Mouse (Mus musculus) thymus, adult 18-20 months (tissue): ENCODE measurements around the gene Ing3.

Experiments used
- DNase-seq, 2 experiments: peaks; one replicate each; pipeline ENCODE4 v3.0.0; 2022; ENCODE audit warnings: mixed read lengths in 2 of 2

The Ing3 gene

DNA sequence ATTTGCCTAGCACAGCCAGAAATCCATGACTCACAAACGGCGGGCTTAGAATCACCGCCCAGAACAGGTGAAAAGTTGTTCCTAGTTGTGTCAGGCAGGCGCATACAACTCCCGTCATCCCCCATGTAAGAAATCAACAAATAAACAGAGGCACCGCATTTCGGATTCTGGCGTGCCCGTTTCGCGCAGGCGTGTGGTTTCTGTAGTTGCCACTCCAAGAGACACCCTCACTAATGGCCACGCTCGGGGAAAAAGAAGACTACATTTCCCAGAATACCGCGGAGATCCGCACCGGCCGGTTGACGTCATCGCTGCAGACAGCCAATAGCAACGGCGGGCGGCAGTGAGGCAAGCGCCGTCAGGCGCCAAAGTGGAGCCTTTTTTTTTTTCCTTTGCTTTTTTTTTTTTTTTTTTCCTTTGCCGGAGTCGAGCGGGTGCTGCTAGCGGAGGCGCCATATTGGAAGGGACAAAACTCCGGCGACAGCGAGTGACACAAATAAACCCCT lies at the start of gene Ing3:
Gene Ing3, plus strand, starts transcription at position 346 of the 506 bp plus-strand sequence.
- peak; percentile 97 to 99 for DNase-seq

- DNase-seq: no peak
Measured at GRCm38 (mm10) chr6:21909720-21910119, 39.7 kb upstream of the Ing3 start.

DNA sequence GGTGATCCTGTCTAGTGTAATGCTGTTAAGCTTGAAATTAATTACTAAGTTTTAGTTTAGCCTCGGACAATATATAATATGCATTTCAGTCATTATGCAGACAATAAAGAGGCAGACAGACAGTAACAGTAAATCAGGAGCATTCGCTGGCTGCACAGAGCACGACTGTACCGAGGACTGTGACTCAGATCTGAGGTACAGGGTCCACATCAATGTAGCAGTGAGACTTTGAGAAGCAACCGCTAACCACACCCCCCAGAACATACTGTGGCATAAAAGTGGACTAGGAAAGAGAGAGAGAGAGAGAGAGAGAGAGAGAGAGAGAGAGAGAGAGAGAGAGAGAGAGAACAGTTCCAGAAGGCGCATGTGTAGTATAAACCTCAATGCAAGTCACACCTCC lies 38.6 kb upstream of the Ing3 start:
- no peak for DNase-seq

GRCm38 (mm10) chr6:21916591-21916990 lies 32.8 kb upstream of the Ing3 start:
- DNase-seq: no peak

DNA sequence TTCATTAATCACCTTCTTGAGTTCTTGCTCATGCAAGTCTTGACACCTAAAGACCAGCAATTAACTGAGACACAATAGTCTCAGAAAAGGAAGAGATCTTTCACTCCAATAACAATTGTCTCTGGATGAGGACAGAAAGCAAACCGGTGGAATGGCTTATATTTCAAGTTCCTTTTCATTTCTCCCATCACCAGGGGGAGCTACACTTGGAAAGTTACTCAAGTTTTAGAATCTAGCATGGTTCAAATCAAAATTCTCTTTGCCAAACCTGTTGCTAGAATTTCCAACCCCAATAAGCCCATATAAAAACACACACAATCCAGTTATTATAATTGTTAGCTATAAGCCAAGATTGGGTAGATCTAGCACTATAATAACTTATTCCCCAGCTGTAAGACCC lies 25.2 kb upstream of the Ing3 start:
- no peak for DNase-seq

DNA sequence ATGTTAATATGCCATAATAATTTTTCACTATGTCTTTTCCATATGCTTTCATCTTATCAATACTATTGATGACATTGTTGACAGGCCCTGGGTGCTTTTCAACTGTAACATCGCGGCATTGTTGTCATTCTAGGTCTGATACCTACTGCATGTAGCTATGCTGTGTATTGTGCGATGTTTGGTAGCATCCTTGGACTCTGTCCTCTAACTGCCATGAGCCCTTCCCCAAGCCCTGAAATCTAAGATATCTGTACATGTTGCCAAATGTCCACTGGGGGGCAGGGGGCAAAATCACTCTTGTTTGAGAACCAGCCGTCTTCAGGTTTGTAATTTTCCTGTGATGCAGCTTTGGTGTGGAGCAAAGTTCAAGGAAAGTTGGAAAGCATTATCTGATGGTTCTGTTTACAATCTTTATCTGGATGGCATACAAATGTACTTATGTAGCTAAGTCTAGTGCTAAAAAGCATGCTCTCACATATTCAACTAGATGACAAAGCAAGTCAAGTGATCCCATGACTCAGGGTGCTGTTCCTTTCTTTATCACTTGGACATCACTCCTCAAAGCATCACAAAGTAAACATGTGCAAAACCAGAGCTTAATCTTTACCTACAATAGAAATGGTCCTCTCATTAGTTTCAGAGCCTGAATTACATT lies 11.3 kb upstream of the Ing3 start:
- DNase-seq: no peak

DNA sequence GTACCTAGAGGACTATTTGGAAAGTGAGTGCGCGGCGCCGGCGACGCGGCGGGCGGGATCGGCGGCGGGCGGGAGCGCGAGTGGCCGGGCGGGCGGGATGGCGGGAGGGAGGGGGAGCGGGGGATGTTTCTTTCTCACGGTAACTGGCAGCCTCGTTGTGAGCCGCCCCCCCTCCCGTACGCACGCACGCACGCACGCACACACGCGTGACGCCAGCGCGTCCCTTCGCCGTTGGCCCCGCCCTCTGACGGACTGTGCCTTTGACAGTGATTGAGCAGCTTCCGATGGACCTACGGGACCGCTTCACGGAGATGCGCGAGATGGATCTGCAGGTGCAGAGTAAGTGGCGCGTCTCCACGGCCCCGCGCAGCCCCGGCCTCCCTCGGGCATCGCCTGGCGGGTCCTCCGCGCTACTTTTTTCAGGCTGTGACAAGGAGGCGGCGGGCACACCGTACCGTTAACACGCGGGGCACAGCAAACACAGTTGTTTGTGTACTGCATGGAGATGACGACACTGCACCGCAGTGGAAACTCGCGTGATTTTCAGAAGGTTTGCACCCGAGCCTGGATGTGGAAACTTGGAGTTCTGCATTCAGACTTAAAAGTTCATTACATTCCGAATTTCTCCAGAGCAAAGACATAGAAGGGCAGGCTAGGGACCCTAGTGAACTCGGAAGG lies 539 bp downstream of the Ing3 start:
- peak; percentile 96 to 97 for DNase-seq

DNA sequence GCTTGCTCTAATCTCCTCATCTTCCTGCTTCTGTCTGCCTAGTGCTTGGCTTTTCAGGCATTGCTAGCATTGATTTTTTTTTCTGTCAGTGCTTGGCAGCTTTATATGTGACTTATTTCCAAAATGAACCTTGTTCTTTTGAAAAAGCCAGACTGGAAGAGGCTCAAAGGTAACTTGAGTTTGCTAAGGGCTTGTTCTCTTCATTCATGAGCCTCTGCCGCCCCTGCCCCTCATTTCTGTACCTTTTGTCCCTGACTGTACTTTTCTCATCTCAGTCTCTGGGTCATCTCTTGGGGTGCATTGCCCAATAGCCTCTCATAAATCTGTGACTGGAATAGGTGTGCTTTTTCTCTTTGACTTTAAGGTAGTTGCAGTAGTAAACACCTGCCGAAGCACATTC lies 1.3 kb downstream of the Ing3 start:
- DNase-seq: no peak

GRCm38 (mm10) chr6:21955468-21955867 lies 6.1 kb downstream of the Ing3 start:
- no peak for DNase-seq

- no peak for DNase-seq
Measured at GRCm38 (mm10) chr6:21958922-21959321, 9.6 kb downstream of the Ing3 start.

- DNase-seq: no peak
Measured at GRCm38 (mm10) chr6:21959909-21960308, 10.5 kb downstream of the Ing3 start.

DNA sequence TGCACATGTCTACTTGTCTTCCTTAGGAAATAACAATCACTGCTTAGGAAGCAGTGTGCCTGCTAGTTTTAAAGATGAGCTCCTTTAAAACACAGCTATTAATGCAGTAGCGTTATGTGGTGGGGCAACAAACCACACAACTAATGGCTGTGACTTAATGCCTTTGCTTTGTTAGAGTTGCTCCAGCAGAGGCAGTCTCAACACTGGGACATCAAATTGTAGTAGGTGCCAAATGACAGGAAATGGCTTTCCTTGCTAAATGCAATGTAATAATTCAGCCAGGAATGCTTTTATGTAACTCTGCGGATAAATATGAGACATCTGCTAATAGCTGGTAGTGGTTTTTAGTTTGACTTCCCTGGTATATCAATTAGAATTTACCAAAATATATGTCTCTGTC lies 28.2 kb downstream of the Ing3 start:
- DNase-seq: no peak

- no peak for DNase-seq
Measured at GRCm38 (mm10) chr6:21981114-21981513, 31.7 kb downstream of the Ing3 start.

- no peak for DNase-seq
Measured at GRCm38 (mm10) chr6:21984990-21985731, 35.8 kb downstream of the Ing3 start.

- no peak for DNase-seq
Measured at GRCm38 (mm10) chr6:21985732-21986540, 36.6 kb downstream of the Ing3 start, which contains the start of gene Cped1. Cped1 (plus strand) TSS chr6:21985916.

DNA sequence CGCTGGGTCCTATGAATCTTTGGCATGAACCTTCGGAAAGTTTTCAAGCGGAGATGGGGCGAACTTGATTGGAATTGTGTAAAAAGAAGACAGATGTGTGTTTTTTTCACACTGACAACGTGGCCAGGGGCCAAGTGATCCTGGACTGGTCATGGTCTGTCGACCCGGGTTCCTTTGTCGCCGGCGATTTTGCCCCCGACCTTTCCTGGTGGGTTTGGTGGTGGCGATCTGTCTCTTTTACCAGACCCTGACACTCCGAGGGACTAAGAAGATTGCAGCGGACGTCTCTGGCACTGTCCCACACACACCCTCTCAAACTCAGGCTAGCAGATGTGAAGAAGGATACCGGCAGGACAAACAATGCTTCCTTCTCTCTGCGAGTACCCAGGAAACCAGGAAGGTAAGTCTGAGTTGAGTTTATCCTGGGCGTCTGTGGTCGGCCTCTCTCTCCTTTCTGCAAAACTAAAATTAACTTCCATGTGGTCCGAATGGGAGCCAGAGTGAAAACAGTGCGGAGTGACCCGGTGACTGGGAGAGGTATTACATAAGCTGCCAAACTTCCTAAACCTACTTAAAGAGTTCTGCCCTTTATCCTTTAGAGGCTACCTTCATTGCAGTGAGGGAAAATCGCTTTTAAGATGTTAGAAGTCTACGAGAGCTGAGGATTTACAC lies 37.4 kb downstream of the Ing3 start:
- DNase-seq: no peak

- DNase-seq: no peak
Measured at GRCm38 (mm10) chr6:21987554-21987953, 38.2 kb downstream of the Ing3 start.

DNA sequence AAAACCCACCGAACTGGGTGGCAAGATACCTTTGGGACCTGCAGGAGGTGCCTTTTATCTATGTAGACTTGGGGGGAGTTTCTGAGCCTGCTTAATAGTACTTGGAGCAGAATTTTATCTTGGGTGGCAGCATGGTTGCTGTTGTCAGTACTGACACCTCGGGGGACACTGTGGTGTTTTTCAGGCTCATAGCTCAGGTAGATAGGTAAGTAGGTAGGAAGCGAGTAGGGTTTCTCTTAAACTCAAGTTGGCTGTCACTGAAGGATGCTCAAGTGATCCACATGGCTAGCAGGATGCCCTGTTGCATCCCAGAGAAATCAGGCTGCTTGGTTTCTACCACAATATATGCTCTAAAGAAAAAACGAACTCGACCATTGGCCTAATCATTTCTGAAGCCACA lies 38.9 kb downstream of the Ing3 start:
- no peak for DNase-seq

- DNase-seq: no peak
Measured at GRCm38 (mm10) chr6:21989081-21989480, 39.7 kb downstream of the Ing3 start.

DNA sequence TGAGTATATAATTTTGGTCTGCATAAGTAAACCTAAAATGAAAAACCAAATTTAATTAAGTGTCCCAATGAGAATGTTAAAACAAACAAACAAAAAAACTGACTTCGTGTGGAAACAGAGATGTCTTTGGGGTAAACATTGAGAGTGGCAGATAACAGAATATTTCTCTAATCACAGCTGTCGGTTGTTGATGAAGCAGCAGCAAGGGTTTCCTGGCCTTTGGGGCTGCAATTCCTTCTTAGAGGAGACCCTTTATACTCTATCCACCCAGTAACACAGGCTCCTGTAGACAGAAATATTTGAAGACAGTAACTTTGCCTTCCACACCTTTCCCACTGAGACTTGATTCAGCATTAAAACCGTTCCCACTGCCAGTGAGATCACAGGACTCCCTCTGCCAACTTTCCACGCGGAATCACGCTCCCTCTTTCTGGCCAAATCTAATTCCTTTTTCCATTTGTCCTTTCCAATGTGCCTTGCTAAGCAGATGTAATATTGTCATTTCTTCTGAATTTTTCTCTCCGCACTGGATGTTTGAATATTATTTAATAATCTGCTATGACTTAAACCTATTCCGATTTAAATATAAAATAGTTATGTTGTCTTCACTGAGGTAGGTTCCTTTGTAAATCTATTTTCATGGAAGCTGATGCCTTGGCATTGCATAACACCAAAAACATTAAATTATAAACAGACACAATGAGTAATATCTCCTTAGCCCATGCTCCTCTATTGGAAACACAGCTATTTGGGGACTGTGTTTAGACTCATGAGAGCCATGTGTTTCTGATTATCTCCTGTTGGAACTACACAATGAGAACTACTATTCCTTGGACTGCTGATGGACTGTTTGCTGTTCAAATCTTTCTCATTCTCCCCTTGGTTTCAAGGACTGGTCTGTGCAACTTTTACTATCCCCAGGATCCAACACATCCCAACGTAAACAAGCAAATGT lies 41.1 kb downstream of the Ing3 start:
- no peak for DNase-seq

DNA sequence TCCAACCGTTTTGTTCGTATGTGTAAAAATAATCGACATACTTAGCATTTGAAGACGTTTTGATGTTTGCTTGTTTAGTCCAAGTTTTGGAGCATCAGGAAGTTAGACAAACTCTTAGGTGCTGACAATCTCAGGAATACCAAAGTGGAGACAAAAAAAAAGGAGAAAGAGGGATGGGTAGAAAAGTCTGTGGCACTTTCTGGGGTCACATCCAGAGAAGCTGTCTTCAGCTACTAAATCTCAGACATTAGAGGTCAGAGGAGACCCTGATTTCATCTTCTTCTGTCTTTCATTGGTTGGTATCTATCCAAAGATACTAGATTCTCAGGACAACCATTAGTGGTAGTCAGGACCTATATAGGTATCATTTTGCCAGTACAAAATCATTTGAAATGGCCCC lies 41.8 kb downstream of the Ing3 start:
- DNase-seq: no peak
